Mouse (Mus musculus) intestine, embryonic 14.5 days (tissue): ENCODE results near the gene Krt4. TPM values are rescaled to one million over a fixed set of nuclear protein-coding genes. Genes with fewer than 3 reads are reported as not detected.

Experiments used
- ATAC-seq: fragments of 200-750 bp; cut with Nextera tagmentation; replicated peaks from 2 replicates; pipeline ENCODE4 v1.8.0; 2017; ENCODE audit warnings: low read depth, moderate number of reproducible peaks, moderate TSS enrichment, moderate library complexity; ENCODE audit not compliant: low FRiP score, low TSS enrichment
- DNase-seq: peaks from one replicate; pipeline ENCODE4 v3.0.0-alpha.2; 2018; ENCODE audit warnings: low spot score
- H3K27ac ChIP-seq: fragments of 300-500 bp; sonication (generic); 2 replicates; pipeline ENCODE4 v1.5.1; 2014; ENCODE audit warnings: low read depth, mild to moderate bottlenecking, control low read depth
- H3K27me3 ChIP-seq: fragments of 300-500 bp; sonication (generic); replicated peaks from 2 replicates; pipeline ENCODE4 v1.6.1; 2014; ENCODE audit warnings: low read length, control low read depth; ENCODE audit not compliant: control insufficient read depth, insufficient read depth
- H3K36me3 ChIP-seq: fragments of 300-500 bp; sonication (generic); 2 replicates; pipeline ENCODE4 v1.6.1; 2014; ENCODE audit warnings: low read length, control low read depth; ENCODE audit not compliant: control insufficient read depth, insufficient read depth
- H3K4me1 ChIP-seq: fragments of 300-500 bp; sonication (generic); replicated peaks from 2 replicates; pipeline ENCODE4 v1.6.1; 2014; ENCODE audit warnings: low read length, control low read depth, mixed read lengths; ENCODE audit not compliant: control insufficient read depth, insufficient read depth
- H3K4me2 ChIP-seq: fragments of 300-500 bp; sonication (generic); 2 replicates; pipeline ENCODE4 v1.6.1; 2014; ENCODE audit warnings: low read length
- H3K4me3 ChIP-seq: fragments of 300-500 bp; sonication (generic); 2 replicates; pipeline ENCODE4 v1.5.1; 2014; ENCODE audit warnings: low read depth, low read length, control low read depth, mixed read lengths
- H3K9ac ChIP-seq: fragments of 300-500 bp; sonication (generic); 2 replicates; pipeline ENCODE4 v1.6.1; 2014; ENCODE audit warnings: mild to moderate bottlenecking, low read length
- H3K9me3 ChIP-seq: fragments of 300-500 bp; sonication (generic); 2 replicates; pipeline ENCODE4 v1.6.1; 2016; ENCODE audit warnings: low read length, control low read depth; ENCODE audit not compliant: control insufficient read depth
- WGBS: fragments of 180-500 bp; shearing (Covaris S2); extraction: QIAGEN DNeasy Blood & Tissue Kit; methylation state at CpG from one replicate; pipeline ENCODE4 v1.1.7; 2014; 5-methylcytosine and 5-hydroxymethylcytosine counted together
- polyA plus RNA-seq: library from polyadenylated mRNA; unstranded; fragments of >200 nt; fragmentation: Nextera tagmentation; extraction: Ambion mirVana; gene quantifications from 2 replicates; pipeline ENCODE4 v1.2.1, GENCODE M21; 2014

Krt4 gene
- 0.14 and 0.19 TPM in 2 replicates for polyA plus RNA-seq

DNA sequence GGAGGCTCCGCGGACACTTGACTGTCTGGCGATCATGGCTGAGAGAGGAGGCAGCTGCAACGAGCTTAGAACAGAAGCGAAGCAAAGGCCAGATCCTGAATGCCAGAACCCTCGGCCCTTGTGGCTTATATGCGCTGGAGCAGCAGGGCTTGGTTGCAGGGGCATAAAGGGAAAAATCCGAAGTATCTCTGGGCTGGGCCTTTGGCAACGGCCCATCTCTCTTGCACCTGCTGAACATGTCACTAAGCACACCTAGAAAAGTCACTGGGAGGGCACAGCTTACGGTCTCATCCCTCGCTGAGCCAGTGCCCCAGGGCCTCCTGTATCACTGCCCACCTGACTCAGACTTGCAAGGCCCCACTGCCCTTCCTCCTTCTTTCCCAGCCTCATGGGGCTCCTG is at the start of gene Krt4:
Gene Krt4 (minus strand): TSS at position 101 of the 400 bp plus-strand sequence.
- Histone ChIP-seq H3K36me3 (no peaks in the 10 kb centered on the region), H3K4me2 (no peak within 1 kb of the TSS), H3K9me3 (no peaks in the 10 kb centered on the region), H3K4me1 (peaks cover 3% of the 10 kb centered on the region; the same call in 1 of the 2 replicates), H3K4me3 (no peak within 1 kb of the TSS), H3K9ac (no peak within 1 kb of the TSS), H3K27ac (no peak within 1 kb of the TSS), H3K27me3 (no peaks in the 10 kb centered on the region)
- ATAC-seq, result no peak
- WGBS, result 64% methylated on average over 11 of the region's 11 CpGs
- no peak for DNase-seq

DNA sequence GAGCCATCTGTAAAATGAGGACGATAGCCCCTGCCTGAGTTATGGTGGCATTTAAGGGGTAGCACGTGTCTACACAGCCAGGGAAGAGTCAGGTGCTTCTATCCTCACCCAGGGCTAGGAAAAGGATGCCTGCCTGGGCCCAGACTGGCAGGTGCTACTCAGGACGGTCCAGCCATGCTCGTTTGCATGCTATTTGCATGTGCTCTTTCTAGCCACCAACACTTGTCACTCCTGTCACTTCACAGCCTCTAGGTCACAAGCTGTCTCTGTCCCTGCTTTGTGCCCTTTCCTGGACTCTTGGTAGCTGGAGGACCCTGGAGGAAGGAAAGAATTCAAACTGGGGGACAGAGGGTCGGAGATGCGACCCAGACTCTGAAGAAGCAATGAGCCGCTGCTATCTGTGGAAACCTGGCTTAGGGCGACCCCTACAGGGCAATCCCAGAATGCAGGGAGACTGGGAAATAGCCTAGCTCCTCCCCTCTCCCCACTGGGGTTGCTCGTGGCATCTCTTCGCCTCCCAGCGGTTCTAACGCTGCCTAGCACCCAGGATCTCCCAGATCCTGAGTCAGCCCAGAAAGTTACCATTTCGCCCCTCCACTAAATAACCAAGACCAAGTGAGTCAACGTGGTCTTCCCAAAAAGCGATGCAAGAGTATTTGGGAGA is 49.0 kb upstream of the Krt4 start:
- H3K4me3 ChIP-seq, result no peak overlapping the region
- H3K9me3 ChIP-seq, result no peaks in the 10 kb centered on the region
- peak; percentile 100 for DNase-seq
- no peak overlapping the region for H3K9ac ChIP-seq
- H3K27me3 ChIP-seq, result no peaks in the 10 kb centered on the region
- no peak overlapping the region for H3K4me2 ChIP-seq
- no peak; the same call in 1 of the 2 replicates for ATAC-seq
- peaks cover 38% of the 10 kb centered on the region for H3K4me1 ChIP-seq
- no peak overlapping the region for H3K27ac ChIP-seq
- H3K36me3 ChIP-seq, result no peaks in the 10 kb centered on the region
- 13% methylated on average over 15 of the region's 15 CpGs for WGBS

- Histone ChIP-seq H3K4me1 (peaks cover 11% of the 10 kb centered on the region; the same call in 1 of the 2 replicates), H3K27me3 (no peaks in the 10 kb centered on the region), H3K4me2 (no peak overlapping the region), H3K36me3 (no peaks in the 10 kb centered on the region), H3K9ac (no peak overlapping the region), H3K4me3 (no peak overlapping the region), H3K9me3 (no peaks in the 10 kb centered on the region), H3K27ac (no peak overlapping the region; the same call in 1 of the 2 replicates)
- WGBS, result 18% methylated on average over 3 of the region's 6 CpGs
- no peak for ATAC-seq
- peak; percentile 82 for DNase-seq
Measured at GRCm38 (mm10) chr15:101970536-101970935, 46.0 kb upstream of the Krt4 start.

DNA sequence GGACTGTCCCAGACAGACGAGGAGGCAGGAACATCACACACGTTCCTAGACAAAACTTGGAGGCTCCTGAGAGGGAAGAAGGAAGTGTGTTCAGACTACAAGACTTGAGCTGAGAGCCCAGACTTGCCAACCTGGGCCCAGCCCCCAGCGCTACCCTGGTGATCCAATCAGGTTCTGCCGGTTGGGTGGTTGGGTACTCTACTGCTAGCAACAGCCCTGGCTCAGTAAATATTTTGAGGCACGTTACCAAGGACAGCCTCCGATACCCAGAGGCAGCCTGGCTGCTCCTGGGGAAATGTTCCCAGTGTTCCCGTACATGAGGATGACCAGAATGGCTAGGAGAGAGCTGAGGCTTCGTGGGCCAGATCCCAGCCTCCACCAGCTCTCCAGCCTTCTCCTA is 42.3 kb upstream of the Krt4 start:
- no peak overlapping the region for H3K4me2 ChIP-seq
- no peaks in the 10 kb centered on the region for H3K27me3 ChIP-seq
- H3K27ac ChIP-seq, result no peak overlapping the region
- H3K9ac ChIP-seq, result no peak overlapping the region
- ATAC-seq (no peak), DNase-seq (no peak)
- no peaks in the 10 kb centered on the region for H3K9me3 ChIP-seq
- no peak overlapping the region for H3K4me3 ChIP-seq
- H3K36me3 ChIP-seq, result no peaks in the 10 kb centered on the region
- 72% methylated on average over 8 of the region's 8 CpGs for WGBS
- H3K4me1 ChIP-seq, result 0 out of 2 replicates have a peak, but pooled peaks cover 6% of the 10 kb centered on the region

GRCm38 (mm10) chr15:101958891-101959290 is 34.4 kb upstream of the Krt4 start:
- 94% methylated on average over 3 of the region's 3 CpGs for WGBS
- no peak overlapping the region for H3K4me2 ChIP-seq
- no peak overlapping the region for H3K9ac ChIP-seq
- H3K36me3 ChIP-seq, result no peaks in the 10 kb centered on the region
- ATAC-seq (no peak), DNase-seq (no peak)
- H3K27ac ChIP-seq, result no peak overlapping the region
- no peak overlapping the region for H3K4me3 ChIP-seq
- H3K9me3 ChIP-seq, result no peaks in the 10 kb centered on the region
- no peaks in the 10 kb centered on the region for H3K27me3 ChIP-seq
- no peaks in the 10 kb centered on the region for H3K4me1 ChIP-seq

- Histone ChIP-seq H3K27ac (peak within 1 kb of the TSS; percentile 47; the same call in 1 of the 2 replicates), H3K9ac (no peak within 1 kb of the TSS), H3K4me3 (no peak within 1 kb of the TSS), H3K27me3 (no peaks in the 10 kb centered on the region), H3K36me3 (no peaks in the 10 kb centered on the region), H3K9me3 (no peaks in the 10 kb centered on the region), H3K4me1 (0 out of 2 replicates have a peak, but pooled peaks cover 6% of the 10 kb centered on the region), H3K4me2 (no peak within 1 kb of the TSS)
- 88% methylated on average over 9 of the region's 9 CpGs for WGBS
- DNase-seq (no peak), ATAC-seq (0 out of 2 replicates have a peak, but pooled peaks have one; percentile 23)
Measured at GRCm38 (mm10) chr15:101954187-101954586, 29.7 kb upstream of the Krt4 start, which contains the start of gene Krt78. TSS of gene Krt78 (minus strand) at chr15:101954287.

GRCm38 (mm10) chr15:101952733-101953474 is 28.4 kb upstream of the Krt4 start:
- H3K4me2 ChIP-seq, result no peak overlapping the region
- 0 out of 2 replicates have a peak, but pooled peaks cover 6% of the 10 kb centered on the region for H3K4me1 ChIP-seq
- peak; percentile 58; the same call in 1 of the 2 replicates for ATAC-seq
- no peak overlapping the region for H3K4me3 ChIP-seq
- peak overlapping the region; percentile 47; the same call in 1 of the 2 replicates for H3K27ac ChIP-seq
- H3K27me3 ChIP-seq, result no peaks in the 10 kb centered on the region
- no peak for DNase-seq
- H3K36me3 ChIP-seq, result no peaks in the 10 kb centered on the region
- no peaks in the 10 kb centered on the region for H3K9me3 ChIP-seq
- H3K9ac ChIP-seq, result no peak overlapping the region
- WGBS, result 76% methylated on average over 7 of the region's 7 CpGs

GRCm38 (mm10) chr15:101945430-101945829 is 20.9 kb upstream of the Krt4 start:
- ATAC-seq, result no peak
- Histone ChIP-seq H3K4me2 (no peak overlapping the region), H3K9me3 (no peaks in the 10 kb centered on the region), H3K36me3 (no peaks in the 10 kb centered on the region), H3K27ac (no peak overlapping the region), H3K4me1 (no peaks in the 10 kb centered on the region), H3K9ac (no peak overlapping the region), H3K27me3 (no peaks in the 10 kb centered on the region), H3K4me3 (no peak overlapping the region)
- no peak for DNase-seq
- 90% methylated on average over 1 of the region's 1 CpGs for WGBS
